Mouse (Mus musculus) subcutaneous adipose tissue, adult 2 months (tissue): Measurements from ENCODE around the gene Acbd7. TPM values are rescaled to one million over a fixed set of nuclear protein-coding genes. Genes with fewer than 3 reads are reported as not detected.

Source experiments
- polyA plus RNA-seq: library from polyadenylated mRNA; depleted of rRNA; stranded (reverse); fragments of >200 nt; gene quantifications from 2 replicates; pipeline ENCODE4 v1.2.3, GENCODE M21; 2012; ENCODE audit warnings: low replicate concordance; rRNA removed

Gene Acbd7
- polyA plus RNA-seq, result not detected in 2 replicates

GRCm38 (mm10) chr2:3335611-3336301, at the start of gene Acbd7:
Acbd7 (plus strand) TSS chr2:3336168.

GRCm38 (mm10) chr2:3332484-3333242, 3.3 kb upstream of the Acbd7 start, which contains the start of gene Rpp38:
Rpp38 (minus strand) TSS chr2:3332643.

Other genes starting within 250 kb of the Acbd7 start
- 23.9 and 39.7 TPM in 2 replicates for gene Fam171a1, start 221.9 kb upstream of the Acbd7 start, polyA plus RNA-seq
- 10.4 and 12.8 TPM in 2 replicates for gene Nmt2, start 52.0 kb upstream of the Acbd7 start, polyA plus RNA-seq
- gene Rpp38, start 3.5 kb upstream of the Acbd7 start, polyA plus RNA-seq, result 4.7 and 10.0 TPM in 2 replicates
- gene Olah, start 61.0 kb downstream of the Acbd7 start, polyA plus RNA-seq, result not detected in 2 replicates
- not detected in 2 replicates for gene Meig1, start 86.5 kb downstream of the Acbd7 start, polyA plus RNA-seq
- 7.5 and 8.5 TPM in 2 replicates for gene Dclre1c, start 88.0 kb downstream of the Acbd7 start, polyA plus RNA-seq
- gene Suv39h2, start 138.9 kb downstream of the Acbd7 start, polyA plus RNA-seq, result 0.26 and 1.9 TPM in 2 replicates
- 2.2 and 2.5 TPM in 2 replicates for gene Gm45902, start 176.6 kb downstream of the Acbd7 start, polyA plus RNA-seq
- gene Hspa14, start 176.6 kb downstream of the Acbd7 start, polyA plus RNA-seq, result 42.0 and 46.4 TPM in 2 replicates
- 0.94 and 3.3 TPM in 2 replicates for gene Cdnf, start 176.9 kb downstream of the Acbd7 start, polyA plus RNA-seq
- gene Fam107b, start 234.3 kb downstream of the Acbd7 start, polyA plus RNA-seq, result 10.2 and 15.2 TPM in 2 replicates